Mouse (Mus musculus) kidney, postnatal 0 days (tissue): ENCODE data around the gene Lrmda. TPM values are rescaled to one million over a fixed set of nuclear protein-coding genes. Genes with fewer than 3 reads are reported as not detected.

Experiments used
- ATAC-seq: fragments of 200-750 bp; cut with Nextera tagmentation; replicated peaks from 2 replicates; pipeline ENCODE4 v1.8.0; 2017; ENCODE audit warnings: low read depth, moderate number of reproducible peaks, moderate TSS enrichment, moderate library complexity; ENCODE audit not compliant: low FRiP score
- DNase-seq: peaks from one replicate; pipeline ENCODE4 v3.0.0-alpha.2; 2016; ENCODE audit warnings: low spot score
- H3K27ac ChIP-seq: fragments of 300-500 bp; sonication (generic); 2 replicates; pipeline ENCODE4 v1.5.1; 2014; ENCODE audit warnings: mild to moderate bottlenecking
- H3K27me3 ChIP-seq: fragments of 300-500 bp; sonication (generic); 2 replicates; pipeline ENCODE4 v1.6.1; 2014; ENCODE audit warnings: low read length, mixed read lengths; ENCODE audit not compliant: insufficient read depth
- H3K36me3 ChIP-seq: fragments of 300-500 bp; sonication (generic); 2 replicates; pipeline ENCODE4 v1.6.1; 2014; ENCODE audit warnings: low read length, mixed read lengths; ENCODE audit not compliant: insufficient read depth
- H3K4me1 ChIP-seq: fragments of 300-500 bp; sonication (generic); replicated peaks from 2 replicates; pipeline ENCODE4 v1.6.1; 2014; ENCODE audit warnings: antibody characterized with exemption, low read length, mixed read lengths; ENCODE audit not compliant: insufficient read depth
- H3K4me2 ChIP-seq: fragments of 300-500 bp; sonication (generic); 2 replicates; pipeline ENCODE4 v1.6.1; 2014; ENCODE audit warnings: mild to moderate bottlenecking, low read length, moderate library complexity, mixed read lengths
- H3K4me3 ChIP-seq: fragments of 300-500 bp; sonication (generic); replicated peaks from 2 replicates; pipeline ENCODE4 v1.5.1; 2014; ENCODE audit warnings: low read depth, low read length
- H3K9ac ChIP-seq: fragments of 300-500 bp; sonication (generic); 2 replicates; pipeline ENCODE4 v1.6.1; 2014; ENCODE audit warnings: low read depth, low read length
- H3K9me3 ChIP-seq: fragments of 300-500 bp; sonication (generic); replicated peaks from 2 replicates; pipeline ENCODE4 v1.6.1; 2016; ENCODE audit warnings: low read length, inconsistent platforms, mixed read lengths
- CTCF ChIP-seq: IDR thresholded peaks from 2 replicates; pipeline ENCODE4 v1.5.1; 2016; ENCODE audit warnings: antibody characterized with exemption, low read depth, mild to moderate bottlenecking, moderate library complexity
- WGBS: fragments of 180-500 bp; shearing (Covaris S2); extraction: QIAGEN DNeasy Blood & Tissue Kit; methylation state at CpG from one replicate; pipeline ENCODE4 v1.1.7; 2014; 5-methylcytosine and 5-hydroxymethylcytosine counted together
- polyA plus RNA-seq: library from polyadenylated mRNA; unstranded; fragments of >200 nt; fragmentation: Nextera tagmentation; extraction: Ambion mirVana; gene quantifications from 2 replicates; pipeline ENCODE4 v1.2.1, GENCODE M21; 2015

Lrmda gene
- polyA plus RNA-seq, 1 experiment from 2014 or later: 0.83 TPM

GRCm38 (mm10) chr14:22841136-22841535 lies 821.6 kb downstream of the Lrmda start:
- no peaks in the 10 kb centered on the region for H3K9me3 ChIP-seq
- no peak overlapping the region for H3K9ac ChIP-seq
- H3K27me3 ChIP-seq: no peaks in the 10 kb centered on the region
- ATAC-seq (no peak), DNase-seq (no peak)
- H3K27ac ChIP-seq: no peak overlapping the region
- H3K36me3 ChIP-seq: no peaks in the 10 kb centered on the region
- 94% methylated on average over 4 of the region's 4 CpGs for WGBS
- no peak for TF ChIP-seq CTCF
- no peaks in the 10 kb centered on the region for H3K4me1 ChIP-seq
- no peak overlapping the region for H3K4me2 ChIP-seq
- H3K4me3 ChIP-seq: no peak overlapping the region

- Histone ChIP-seq H3K4me1 (no peaks in the 10 kb centered on the region), H3K4me3 (no peak overlapping the region), H3K9me3 (no peaks in the 10 kb centered on the region), H3K36me3 (no peaks in the 10 kb centered on the region), H3K27ac (no peak overlapping the region), H3K27me3 (no peaks in the 10 kb centered on the region), H3K9ac (no peak overlapping the region), H3K4me2 (no peak overlapping the region)
- DNase-seq: no peak
- ATAC-seq: no peak
- no peak for TF ChIP-seq CTCF
These were observed 824.5 kb downstream of the Lrmda start for GRCm38 (mm10) chr14:22844006-22844405.

GRCm38 (mm10) chr14:22845401-22845800 lies 825.9 kb downstream of the Lrmda start:
- WGBS: 64% methylated on average over 4 of the region's 4 CpGs
- DNase-seq: peak; percentile 49
- TF ChIP-seq CTCF: no peak
- no peaks in the 10 kb centered on the region for H3K9me3 ChIP-seq
- H3K4me3 ChIP-seq: no peak overlapping the region
- no peaks in the 10 kb centered on the region for H3K27me3 ChIP-seq
- H3K36me3 ChIP-seq: no peaks in the 10 kb centered on the region
- H3K27ac ChIP-seq: no peak overlapping the region
- H3K4me1 ChIP-seq: no peaks in the 10 kb centered on the region
- ATAC-seq: no peak
- no peak overlapping the region for H3K4me2 ChIP-seq
- no peak overlapping the region for H3K9ac ChIP-seq

- no peak for TF ChIP-seq CTCF
- H3K4me2 ChIP-seq: no peak overlapping the region
- no peaks in the 10 kb centered on the region for H3K9me3 ChIP-seq
- no peak overlapping the region for H3K9ac ChIP-seq
- no peaks in the 10 kb centered on the region for H3K36me3 ChIP-seq
- no peak overlapping the region for H3K4me3 ChIP-seq
- WGBS: 60% methylated on average over 5 of the region's 5 CpGs
- peak; percentile 14 for DNase-seq
- no peak overlapping the region for H3K27ac ChIP-seq
- ATAC-seq: no peak
- no peaks in the 10 kb centered on the region for H3K27me3 ChIP-seq
- no peaks in the 10 kb centered on the region for H3K4me1 ChIP-seq
These were observed 827.7 kb downstream of the Lrmda start for GRCm38 (mm10) chr14:22847011-22847786.

- ATAC-seq (no peak), DNase-seq (peak; percentile 49)
- WGBS: 57% methylated on average over 2 of the region's 2 CpGs
- Histone ChIP-seq H3K27ac (no peak overlapping the region), H3K4me2 (no peak overlapping the region), H3K27me3 (no peaks in the 10 kb centered on the region), H3K36me3 (no peaks in the 10 kb centered on the region), H3K4me3 (no peak overlapping the region), H3K9ac (no peak overlapping the region), H3K9me3 (no peaks in the 10 kb centered on the region), H3K4me1 (no peaks in the 10 kb centered on the region)
- TF ChIP-seq CTCF: no peak
These were observed 829.6 kb downstream of the Lrmda start for GRCm38 (mm10) chr14:22849108-22849507.

- H3K9me3 ChIP-seq: no peaks in the 10 kb centered on the region
- H3K9ac ChIP-seq: no peak overlapping the region
- H3K4me3 ChIP-seq: no peak overlapping the region
- 77% methylated on average over 4 of the region's 4 CpGs for WGBS
- H3K27ac ChIP-seq: no peak overlapping the region
- no peaks in the 10 kb centered on the region for H3K4me1 ChIP-seq
- no peaks in the 10 kb centered on the region for H3K27me3 ChIP-seq
- H3K36me3 ChIP-seq: no peaks in the 10 kb centered on the region
- DNase-seq: no peak
- no peak overlapping the region for H3K4me2 ChIP-seq
- ATAC-seq: no peak
- no peak for TF ChIP-seq CTCF
These were observed 841.1 kb downstream of the Lrmda start for GRCm38 (mm10) chr14:22860631-22861030.

- no peak overlapping the region for H3K4me2 ChIP-seq
- H3K4me1 ChIP-seq: no peaks in the 10 kb centered on the region
- no peak for DNase-seq
- H3K9ac ChIP-seq: no peak overlapping the region
- no peak for ATAC-seq
- no peaks in the 10 kb centered on the region for H3K36me3 ChIP-seq
- H3K4me3 ChIP-seq: no peak overlapping the region
- H3K27ac ChIP-seq: no peak overlapping the region
- H3K27me3 ChIP-seq: no peaks in the 10 kb centered on the region
- no peaks in the 10 kb centered on the region for H3K9me3 ChIP-seq
- no peak for TF ChIP-seq CTCF
- 49% methylated on average over 7 of the region's 7 CpGs for WGBS
These were observed 844.6 kb downstream of the Lrmda start for GRCm38 (mm10) chr14:22864132-22864531.
